Mouse (Mus musculus): ENCODE data around the gene Ifi27l2b. TPM values are rescaled to one million over a fixed set of nuclear protein-coding genes. Genes with fewer than 3 reads are reported as not detected.
A peak's percentile ranks its signal among the peaks of the same experiment; 100 is the strongest.

The Ifi27l2b gene
- polyA plus RNA-seq, 1 experiment from 2014 or later: not detected

DNA sequence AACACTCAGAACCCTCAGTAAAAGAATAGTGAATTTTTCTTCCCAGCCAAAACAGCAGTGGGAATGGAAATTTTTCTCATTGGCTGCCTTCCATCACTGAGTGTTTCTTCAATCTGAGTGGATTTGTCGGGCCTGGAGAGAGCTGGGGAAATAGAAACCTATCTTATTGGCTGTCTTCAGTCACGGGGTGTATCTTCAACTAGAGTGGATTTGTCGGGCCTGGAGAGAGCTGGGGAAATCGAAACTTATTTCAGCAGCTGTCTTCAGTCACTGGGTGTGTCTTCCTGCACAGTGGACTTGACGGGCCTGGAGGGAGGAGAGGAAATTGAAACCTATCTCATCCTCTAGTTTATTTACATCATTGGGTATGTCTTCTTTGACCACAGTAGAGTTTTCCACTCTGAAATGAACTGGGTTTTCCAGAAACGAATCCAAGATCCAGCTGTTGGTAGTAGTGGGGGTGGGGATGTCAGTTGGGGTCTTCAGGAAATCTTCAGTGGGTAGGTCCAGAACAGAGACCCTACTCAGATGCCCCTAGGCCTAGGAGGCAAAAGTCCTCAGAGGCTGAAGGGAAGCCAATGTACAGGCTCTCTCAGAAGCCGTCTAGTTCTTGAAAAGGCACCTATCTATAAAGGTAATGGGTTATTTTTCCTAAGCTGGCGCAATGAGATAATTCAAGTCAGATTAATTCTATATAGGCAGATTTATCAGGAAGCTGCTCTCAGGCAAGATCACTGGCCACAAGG, 22.9 kb downstream of the Ifi27l2b start, which contains the start of gene Ifi27:
TSS of gene Ifi27 (plus strand) at position 226 of the 746 bp plus-strand sequence.
- 47% methylated on average over 8 of the region's 8 CpGs for WGBS (ENCODE audit: insufficient replicate concordance)

GRCm38 (mm10) chr12:103433430-103433829, 23.6 kb downstream of the Ifi27l2b start:
- Histone ChIP-seq H3K4me2 (no peak overlapping the region), H3K9ac (no peak overlapping the region), H3K36me3 (no peaks in the 10 kb centered on the region), H3K27ac (no peak overlapping the region), H3K4me3 (no peak overlapping the region), H3K27me3 (replicated peaks) (no peaks in the 10 kb centered on the region), H3K4me1 (no peaks in the 10 kb centered on the region), H3K9me3 (replicated peaks) (no peaks in the 10 kb centered on the region)
- ATAC-seq: no peak
- WGBS (ENCODE audit: insufficient replicate concordance): 77% methylated on average over 2 of the region's 2 CpGs

More for the DNA sequence above, 22.9 kb downstream of the Ifi27l2b start, which contains the start of gene Ifi27:
- Histone ChIP-seq H3K4me3 (no peak within 1 kb of the TSS), H3K9ac (no peak within 1 kb of the TSS), H3K4me2 (peak within 1 kb of the TSS; percentile 22), H3K27ac (no peak within 1 kb of the TSS), H3K9me3 (replicated peaks) (no peaks in the 10 kb centered on the region), H3K4me1 (no peaks in the 10 kb centered on the region), H3K27me3 (replicated peaks) (no peaks in the 10 kb centered on the region), H3K36me3 (no peaks in the 10 kb centered on the region)
- peak; percentile 77 for ATAC-seq

- no peak for ATAC-seq
- Histone ChIP-seq H3K36me3 (peaks cover 24% of the 10 kb centered on the region), H3K27me3 (replicated peaks) (no peaks in the 10 kb centered on the region), H3K4me2 (no peak overlapping the region), H3K9me3 (replicated peaks) (0 out of 2 replicates have a peak, but pooled peaks cover 4% of the 10 kb centered on the region), H3K27ac (no peak overlapping the region), H3K9ac (no peak overlapping the region), H3K4me3 (no peak overlapping the region), H3K4me1 (peaks cover 31% of the 10 kb centered on the region)
- WGBS (ENCODE audit: insufficient replicate concordance): 80% methylated on average over 7 of the region's 7 CpGs
Observed at GRCm38 (mm10) chr12:103426710-103427109, 30.3 kb downstream of the Ifi27l2b start.

DNA sequence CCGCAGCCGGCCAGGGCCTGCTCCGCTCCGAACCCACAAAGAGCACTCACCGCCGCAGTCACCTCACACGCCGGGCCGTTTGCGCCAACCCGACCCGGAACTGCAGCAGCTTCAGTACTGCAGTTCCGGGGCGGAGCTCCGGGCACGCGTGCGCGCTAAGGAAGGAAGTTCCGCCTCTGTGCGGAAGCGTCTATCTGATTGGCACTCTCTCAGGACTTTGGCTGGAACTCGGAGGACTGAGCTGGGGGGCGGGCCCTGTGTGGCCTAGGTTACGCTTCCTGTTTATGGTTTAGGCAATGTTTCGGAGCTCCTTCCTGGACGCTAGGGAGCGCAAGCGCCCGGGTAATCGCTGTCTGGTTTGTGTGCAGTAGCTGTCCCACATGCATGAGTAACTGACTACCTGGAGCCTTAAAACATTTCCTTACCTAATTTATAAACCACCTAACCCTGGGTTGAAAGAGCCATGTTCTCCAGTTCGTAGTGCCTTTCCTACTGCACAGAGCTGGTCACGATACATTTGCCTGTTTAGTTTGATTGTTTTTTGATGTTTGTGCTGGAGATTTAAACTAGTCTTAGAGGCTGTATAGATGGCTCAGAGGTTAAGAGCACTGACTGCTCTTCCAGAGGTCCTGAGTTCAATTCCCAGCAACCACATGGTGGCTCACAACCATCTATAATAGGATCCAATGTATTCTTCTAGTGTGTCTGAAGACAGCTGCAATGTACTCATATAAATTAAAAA, 31.1 kb downstream of the Ifi27l2b start, which contains the start of gene Ddx24:
TSS of gene Ddx24 (minus strand) at position 102 of the 742 bp plus-strand sequence.
- H3K4me1 ChIP-seq: peaks cover 39% of the 10 kb centered on the region
- peaks cover 28% of the 10 kb centered on the region for H3K36me3 ChIP-seq
- 0 out of 2 replicates have a peak, but pooled peaks cover 4% of the 10 kb centered on the region for H3K9me3 ChIP-seq (replicated peaks)
- peak within 1 kb of the TSS; percentile 94 for H3K4me3 ChIP-seq
- H3K4me2 ChIP-seq: peak within 1 kb of the TSS; percentile 78
- H3K9ac ChIP-seq: peak within 1 kb of the TSS; percentile 92
- peak within 1 kb of the TSS; percentile 77 for H3K27ac ChIP-seq
- WGBS (ENCODE audit: insufficient replicate concordance): 1% methylated on average over 33 of the region's 33 CpGs
- H3K27me3 ChIP-seq (replicated peaks): no peaks in the 10 kb centered on the region
- ATAC-seq: peak; percentile 100

DNA sequence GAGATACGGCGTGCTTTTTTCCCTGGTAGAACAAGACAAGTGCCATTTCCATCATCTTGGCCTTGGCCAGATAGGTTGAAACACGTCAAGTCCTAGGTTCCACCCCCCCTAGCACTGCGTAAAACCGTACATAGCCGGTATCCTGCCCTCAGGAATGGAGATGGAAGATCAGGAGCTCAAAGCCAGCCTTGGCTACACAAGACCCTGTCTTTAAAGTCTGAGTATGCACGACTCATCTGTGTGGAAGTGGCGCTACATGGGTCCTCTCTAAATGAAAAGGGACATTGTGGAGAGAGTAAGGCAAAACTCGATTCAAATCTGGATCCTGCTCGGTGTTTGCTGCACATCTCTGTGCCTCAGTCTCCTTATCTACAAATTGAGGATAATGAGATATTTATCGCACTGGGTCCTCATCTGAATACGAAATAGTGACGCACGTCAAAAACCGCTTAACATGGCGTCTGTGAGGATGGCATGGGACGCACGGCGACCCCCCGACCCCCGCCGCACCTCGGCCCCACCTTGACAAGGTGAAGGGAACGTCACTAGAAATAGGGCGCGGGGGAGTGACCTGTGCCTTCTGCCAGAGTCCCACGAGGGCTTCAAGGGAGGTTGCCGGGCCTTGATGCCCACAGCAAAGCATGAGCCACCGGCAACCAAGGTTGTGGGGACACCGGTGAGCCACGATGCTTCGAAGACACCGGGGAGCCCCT, 31.9 kb downstream of the Ifi27l2b start:
- WGBS (ENCODE audit: insufficient replicate concordance): 6% methylated on average over 33 of the region's 33 CpGs

GRCm38 (mm10) chr12:103408144-103408543, 48.9 kb downstream of the Ifi27l2b start:
- WGBS (ENCODE audit: insufficient replicate concordance): 90% methylated on average over 10 of the region's 10 CpGs
- peaks cover 4% of the 10 kb centered on the region; the same call in 1 of the 2 replicates for H3K4me1 ChIP-seq
- ATAC-seq: no peak
- H3K36me3 ChIP-seq: peaks cover 100% of the 10 kb centered on the region
- H3K4me3 ChIP-seq: no peak overlapping the region
- no peak overlapping the region; the same call in 1 of the 2 replicates for H3K9ac ChIP-seq
- no peak overlapping the region for H3K27ac ChIP-seq
- H3K9me3 ChIP-seq (replicated peaks): no peaks in the 10 kb centered on the region
- H3K27me3 ChIP-seq (replicated peaks): no peaks in the 10 kb centered on the region
- H3K4me2 ChIP-seq: no peak overlapping the region

More for the DNA sequence above, 31.9 kb downstream of the Ifi27l2b start:
- H3K4me3 ChIP-seq: peak overlapping the region; percentile 94
- peaks cover 39% of the 10 kb centered on the region for H3K4me1 ChIP-seq
- H3K4me2 ChIP-seq: peak overlapping the region; percentile 78
- peak; percentile 18 for ATAC-seq
- H3K27me3 ChIP-seq (replicated peaks): no peaks in the 10 kb centered on the region
- H3K9ac ChIP-seq: peak overlapping the region; percentile 92
- H3K27ac ChIP-seq: peak overlapping the region; percentile 75
- 0 out of 2 replicates have a peak, but pooled peaks cover 4% of the 10 kb centered on the region for H3K9me3 ChIP-seq (replicated peaks)
- peaks cover 31% of the 10 kb centered on the region for H3K36me3 ChIP-seq

- H3K36me3 ChIP-seq: peaks cover 100% of the 10 kb centered on the region
- no peak within 1 kb of the TSS for H3K27ac ChIP-seq
- H3K27me3 ChIP-seq (replicated peaks): no peaks in the 10 kb centered on the region
- H3K4me3 ChIP-seq: no peak within 1 kb of the TSS
- no peak within 1 kb of the TSS for H3K4me2 ChIP-seq
- no peaks in the 10 kb centered on the region for H3K9me3 ChIP-seq (replicated peaks)
- ATAC-seq: no peak
- 90% methylated on average over 4 of the region's 4 CpGs for WGBS (ENCODE audit: insufficient replicate concordance)
- H3K9ac ChIP-seq: no peak within 1 kb of the TSS; the same call in 1 of the 2 replicates
- peaks cover 4% of the 10 kb centered on the region; the same call in 1 of the 2 replicates for H3K4me1 ChIP-seq
Observed at GRCm38 (mm10) chr12:103407720-103408119, 49.3 kb downstream of the Ifi27l2b start, which contains the start of gene 9330161L09Rik. TSS of gene 9330161L09Rik (minus strand) at chr12:103407820.

GRCm38 (mm10) chr12:103404131-103404530, 52.9 kb downstream of the Ifi27l2b start:
- Histone ChIP-seq H3K4me1 (peaks cover 4% of the 10 kb centered on the region; the same call in 1 of the 2 replicates), H3K4me2 (no peak overlapping the region), H3K27ac (no peak overlapping the region), H3K27me3 (replicated peaks) (no peaks in the 10 kb centered on the region), H3K4me3 (no peak overlapping the region), H3K36me3 (peaks cover 97% of the 10 kb centered on the region), H3K9ac (no peak overlapping the region), H3K9me3 (replicated peaks) (no peaks in the 10 kb centered on the region)
- ATAC-seq: no peak
- WGBS (ENCODE audit: insufficient replicate concordance): 88% methylated on average over 18 of the region's 18 CpGs

Other genes with a start within 250 kb of the Ifi27l2b start
- not detected in 2 replicates for gene Prima1, start 215.1 kb downstream of the Ifi27l2b start, polyA plus RNA-seq (2016; fragmentation: Nextera tagmentation; extraction: Ambion mirVana)
- not detected in 2 replicates for gene Fam181a, start 146.2 kb downstream of the Ifi27l2b start, polyA plus RNA-seq (2016; fragmentation: Nextera tagmentation; extraction: Ambion mirVana)
- gene Asb2, start 101.2 kb downstream of the Ifi27l2b start, polyA plus RNA-seq (2016; fragmentation: Nextera tagmentation; extraction: Ambion mirVana): 1.1 and 1.2 TPM in 2 replicates
- gene Otub2, start 68.5 kb downstream of the Ifi27l2b start, polyA plus RNA-seq (2016; fragmentation: Nextera tagmentation; extraction: Ambion mirVana): 24.2 and 26.2 TPM in 2 replicates
- gene 9330161L09Rik, start 49.4 kb downstream of the Ifi27l2b start, polyA plus RNA-seq (2016; fragmentation: Nextera tagmentation; extraction: Ambion mirVana): 0.18 and 0.24 TPM in 2 replicates
- gene Ddx24, start 31.4 kb downstream of the Ifi27l2b start, polyA plus RNA-seq (2016; fragmentation: Nextera tagmentation; extraction: Ambion mirVana): 69.1 and 72.6 TPM in 2 replicates
- 9.8 and 11.6 TPM in 2 replicates for gene Ifi27, start 23.0 kb downstream of the Ifi27l2b start, polyA plus RNA-seq (2016; fragmentation: Nextera tagmentation; extraction: Ambion mirVana)
- 1.4 and 1.6 TPM in 2 replicates for gene Ifi27l2a, start 13.5 kb downstream of the Ifi27l2b start, polyA plus RNA-seq (2016; fragmentation: Nextera tagmentation; extraction: Ambion mirVana)
- 1.8 and 2.3 TPM in 2 replicates for gene Ppp4r4, start 75.1 kb upstream of the Ifi27l2b start, polyA plus RNA-seq (2016; fragmentation: Nextera tagmentation; extraction: Ambion mirVana)
- gene Serpina10, start 174.2 kb upstream of the Ifi27l2b start, polyA plus RNA-seq (2016; fragmentation: Nextera tagmentation; extraction: Ambion mirVana): 24.0 and 26.4 TPM in 2 replicates
- gene Serpina6, start 200.0 kb upstream of the Ifi27l2b start, polyA plus RNA-seq (2016; fragmentation: Nextera tagmentation; extraction: Ambion mirVana): 1,015 and 1,058 TPM in 2 replicates
- gene Serpina16, start 218.9 kb upstream of the Ifi27l2b start, polyA plus RNA-seq (2016; fragmentation: Nextera tagmentation; extraction: Ambion mirVana): not detected in 2 replicates
- gene Serpina1f, start 238.3 kb upstream of the Ifi27l2b start, polyA plus RNA-seq (2016; fragmentation: Nextera tagmentation; extraction: Ambion mirVana): 0.13 and 0.21 TPM in 2 replicates